Mouse (Mus musculus) cerebellum, adult 9-11 months (tissue): Measurements from ENCODE around the gene Txlna.
A peak's percentile ranks its signal among the peaks of the same experiment; 100 is the strongest.

Experiments used
- DNase-seq: peaks from one replicate; pipeline ENCODE4 v3.0.0; 2022

Txlna gene

GRCm38 (mm10) chr4:129586943-129587342 lies 53.9 kb downstream of the Txlna start:
- DNase-seq: no peak

- no peak for DNase-seq
Measured at GRCm38 (mm10) chr4:129585773-129586172, 55.1 kb downstream of the Txlna start.

GRCm38 (mm10) chr4:129584884-129585608 lies 55.8 kb downstream of the Txlna start:
- DNase-seq: peak; percentile 68

GRCm38 (mm10) chr4:129584370-129584769 lies 56.5 kb downstream of the Txlna start:
- no peak for DNase-seq

- DNase-seq: no peak
Measured at GRCm38 (mm10) chr4:129582251-129582650, 58.6 kb downstream of the Txlna start.

GRCm38 (mm10) chr4:129580347-129580746 lies 60.5 kb downstream of the Txlna start:
- DNase-seq: peak; percentile 72

- DNase-seq: no peak
Measured at GRCm38 (mm10) chr4:129578466-129578865, 62.4 kb downstream of the Txlna start, which contains the start of gene Fam167b. Fam167b (minus strand) TSS chr4:129578549.

- DNase-seq: no peak
Measured at GRCm38 (mm10) chr4:129577688-129578087, 63.2 kb downstream of the Txlna start.

GRCm38 (mm10) chr4:129576863-129577491 lies 63.9 kb downstream of the Txlna start:
- no peak for DNase-seq
